9 mouse cellular contexts compared by ENCODE assay signal in the genomic region with DNA sequence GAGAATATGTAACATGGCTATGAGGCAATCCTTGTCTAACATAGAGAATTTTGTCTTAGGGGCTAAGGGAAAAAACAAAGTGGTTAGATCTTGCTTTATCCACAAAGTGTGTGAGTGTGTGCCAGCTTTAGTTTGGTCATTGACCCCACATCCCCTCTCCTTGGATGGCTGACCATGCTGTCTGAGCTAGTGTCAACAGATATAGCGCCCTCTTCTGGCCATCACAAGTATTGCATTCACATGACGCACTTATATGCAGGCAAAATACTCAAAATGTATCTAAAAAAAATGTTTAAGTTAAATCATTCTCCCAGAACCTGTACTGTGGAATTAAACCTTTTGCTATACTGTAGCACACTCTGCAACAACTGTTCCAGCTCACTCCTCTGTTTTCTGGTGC. TPM values are rescaled to one million over a fixed set of nuclear protein-coding genes. Genes with fewer than 3 reads are reported as not detected.
DNase-seq lines count a peak whose midpoint lies in the region; ATAC-seq and TF ChIP-seq lines count a peak whose summit lies in the region.
"Had no signal": no experiment of that assay in that cellular context is flagged by ENCODE, and none has a peak within 500 bp of the region (broad histone marks: within the 10 kb centered on the region; RNA-seq: fewer than 3 reads in every experiment).

No protein-coding gene starts in this region.

- 0 out of 2 replicates have a peak, but pooled peaks cover 2% of the 10 kb centered on the region for H3K4me1 ChIP-seq in kidney, adult 2 months (ENCODE audit: control insufficient read depth, insufficient read depth, low read length)
- H3K4me1 ChIP-seq in kidney, embryonic 15.5 days, result peaks cover 20% of the 10 kb centered on the region
- H3K4me1 ChIP-seq in E14TG2a.4 (replicated peaks; ENCODE audit: low read depth, low read length), result peaks cover 41% of the 10 kb centered on the region
- no peaks in the 10 kb centered on the region for H3K4me1 ChIP-seq in bone marrow macrophage, adult 2 months (ENCODE audit: control insufficient read depth, insufficient read depth, low read length)

- TF ChIP-seq POLR2A in kidney, adult 2 months (IDR thresholded peaks at IDR 0.05; ENCODE audit: low read depth, low read length), result no peak
- no peak for TF ChIP-seq POLR2A in bone marrow macrophage, adult 2 months (IDR thresholded peaks at IDR 0.05; ENCODE audit: borderline replicate concordance, low read depth, low read length)

- TF ChIP-seq CTCF in kidney, adult 2 months (conservative IDR thresholded peaks at IDR 0.05; ENCODE audit: insufficient read depth, insufficient read length, low read depth, low read length), result peak; percentile 59
- peak; percentile 85 for TF ChIP-seq CTCF in E14TG2a.4 (conservative IDR thresholded peaks at IDR 0.05; ENCODE audit: low read length)
- TF ChIP-seq CTCF in bone marrow macrophage, adult 2 months (IDR thresholded peaks at IDR 0.05; ENCODE audit: low read depth, low read length), result peak; percentile 32; the same call in 1 of the 2 replicates

- H3K9ac ChIP-seq in kidney, embryonic 15.5 days, result no peak overlapping the region

- DNase-seq in kidney, adult 2 months, result peak; percentile 42
- peak; percentile 24 for DNase-seq in forelimb bud, embryonic 11.5 days (ENCODE audit: low read depth, low spot score)
- DNase-seq in spleen, adult 12 weeks (ENCODE audit: low spot score), result no peak
- no peak for DNase-seq in frontal cortex, postnatal 36 days (ENCODE audit: low spot score in 2 of 2)

- no peaks in the 10 kb centered on the region for H3K36me3 ChIP-seq in kidney, adult 2 months (ENCODE audit: control insufficient read depth, insufficient read depth, low read length)
- H3K36me3 ChIP-seq in kidney, embryonic 15.5 days, result no peaks in the 10 kb centered on the region
- no peaks in the 10 kb centered on the region; the same call in 1 of the 2 replicates for H3K36me3 ChIP-seq in E14TG2a.4 (ENCODE audit: insufficient read depth, low read length)

- H3K4me3 ChIP-seq in kidney, adult 2 months (ENCODE audit: insufficient read depth, low read depth, low read length), result no peak overlapping the region
- no peak overlapping the region for H3K4me3 ChIP-seq in kidney, embryonic 15.5 days (replicated peaks)
- H3K4me3 ChIP-seq in E14TG2a.4 (replicated peaks; ENCODE audit: low read length), result no peak overlapping the region
- no peak overlapping the region for H3K4me3 ChIP-seq in bone marrow macrophage, adult 2 months (ENCODE audit: insufficient read depth, low read length)

- H3K9me3 ChIP-seq in kidney, embryonic 15.5 days (replicated peaks), result no peaks in the 10 kb centered on the region
- H3K9me3 ChIP-seq in E14TG2a.4 (ENCODE audit: low read length), result no peaks in the 10 kb centered on the region

- no peak for ATAC-seq in kidney, embryonic 15.5 days (replicated peaks; ENCODE audit: low FRiP score)
- ATAC-seq in megakaryocyte progenitor cell, adult 5-6 weeks (replicated peaks; ENCODE audit: poor library complexity), result peak; percentile 55

- 38% methylated on average over 2 of the region's 2 CpGs for WGBS in kidney, adult 2 months
- WGBS in kidney, embryonic 15.5 days, result 42% methylated on average over 2 of the region's 2 CpGs

- H3K27ac ChIP-seq in kidney, adult 2 months (ENCODE audit: insufficient read depth, low read depth, low read length), result no peak overlapping the region
- H3K27ac ChIP-seq in kidney, embryonic 15.5 days, result no peak overlapping the region
- H3K27ac ChIP-seq in bone marrow macrophage, adult 2 months (ENCODE audit: insufficient read depth, low read depth, low read length), result no peak overlapping the region

- H3K4me2 ChIP-seq in kidney, embryonic 15.5 days, result no peak overlapping the region

- H3K27me3 ChIP-seq in kidney, adult 2 months (replicated peaks; ENCODE audit: control insufficient read depth, insufficient read depth, low read length), result no peaks in the 10 kb centered on the region
- H3K27me3 ChIP-seq in kidney, embryonic 15.5 days, result no peaks in the 10 kb centered on the region
- no peaks in the 10 kb centered on the region for H3K27me3 ChIP-seq in E14TG2a.4 (ENCODE audit: insufficient read depth, low read length)

RNA-seq across cellular contexts. Expression of gene Gm13090, which starts 5.8 kb away (rescaled TPM):
- polyA plus RNA-seq in kidney, adult 2 months (2012; rRNA removed), result not detected in 2 replicates
- not detected in 2 replicates for polyA plus RNA-seq in kidney, embryonic 15.5 days (2015; fragmentation: Nextera tagmentation; extraction: Ambion mirVana)
- polyA plus RNA-seq in bone marrow macrophage, adult 2 months (2012; ENCODE audit: insufficient read depth, insufficient read length, missing spikeins), result not detected in 2 replicates
- total RNA-seq in megakaryocyte progenitor cell, adult 5-6 weeks (2015), result not detected in 2 replicates
- not detected in 2 replicates for total RNA-seq in megakaryocyte progenitor cell, adult 5-6 weeks (2017)
- polyA plus RNA-seq: liver, embryonic 16.5 days had no signal

RNA-seq across cellular contexts. Expression of gene Vamp3, which starts 37.4 kb away (rescaled TPM):
- polyA plus RNA-seq in kidney, adult 2 months (2012; rRNA removed), result 29.4 and 40.6 TPM in 2 replicates
- 123 and 124 TPM in 2 replicates for polyA plus RNA-seq in kidney, embryonic 15.5 days (2015; fragmentation: Nextera tagmentation; extraction: Ambion mirVana)
- 110 and 112 TPM in 2 replicates for polyA plus RNA-seq in bone marrow macrophage, adult 2 months (2012; ENCODE audit: insufficient read depth, insufficient read length, missing spikeins)
- total RNA-seq in megakaryocyte progenitor cell, adult 5-6 weeks (2015), result 116 and 129 TPM in 2 replicates
- 65.7 and 72.9 TPM in 2 replicates for total RNA-seq in megakaryocyte progenitor cell, adult 5-6 weeks (2017)

RNA-seq across cellular contexts. Expression of gene Per3, which starts 50.7 kb away (rescaled TPM):
- 13.1 and 14.1 TPM in 2 replicates for polyA plus RNA-seq in kidney, adult 2 months (2012; rRNA removed)
- polyA plus RNA-seq in kidney, embryonic 15.5 days (2015; fragmentation: Nextera tagmentation; extraction: Ambion mirVana), result 5.9 and 7.0 TPM in 2 replicates
- polyA plus RNA-seq in bone marrow macrophage, adult 2 months (2012; ENCODE audit: insufficient read depth, insufficient read length, missing spikeins), result 14.5 and 15.5 TPM in 2 replicates
- total RNA-seq in megakaryocyte progenitor cell, adult 5-6 weeks (2015), result 8.7 and 12.5 TPM in 2 replicates
- 10.4 and 11.6 TPM in 2 replicates for total RNA-seq in megakaryocyte progenitor cell, adult 5-6 weeks (2017)

Comparison
In these comparisons a context has a peak if more than half of its experiments do, and no peak if none do; other contexts are left out.
1. DNase-seq: peak in kidney, adult 2 months (single experiment) and forelimb bud, embryonic 11.5 days (single experiment); none in spleen, adult 12 weeks (single experiment) and frontal cortex, postnatal 36 days (0 of 2).
2. CTCF ChIP-seq: peak in every context shown above with its lines; median percentile 85 in E14TG2a.4; 59 in kidney, adult 2 months; 32 in bone marrow macrophage, adult 2 months.